Mouse (Mus musculus): ENCODE measurements at regions not wholly inside any gene's neighbourhood (a gene's known extent, or its start where the extent isn't known, plus 50 kb on each side); places are given as distances from the start of the nearest gene placed in this dataset.

DNA sequence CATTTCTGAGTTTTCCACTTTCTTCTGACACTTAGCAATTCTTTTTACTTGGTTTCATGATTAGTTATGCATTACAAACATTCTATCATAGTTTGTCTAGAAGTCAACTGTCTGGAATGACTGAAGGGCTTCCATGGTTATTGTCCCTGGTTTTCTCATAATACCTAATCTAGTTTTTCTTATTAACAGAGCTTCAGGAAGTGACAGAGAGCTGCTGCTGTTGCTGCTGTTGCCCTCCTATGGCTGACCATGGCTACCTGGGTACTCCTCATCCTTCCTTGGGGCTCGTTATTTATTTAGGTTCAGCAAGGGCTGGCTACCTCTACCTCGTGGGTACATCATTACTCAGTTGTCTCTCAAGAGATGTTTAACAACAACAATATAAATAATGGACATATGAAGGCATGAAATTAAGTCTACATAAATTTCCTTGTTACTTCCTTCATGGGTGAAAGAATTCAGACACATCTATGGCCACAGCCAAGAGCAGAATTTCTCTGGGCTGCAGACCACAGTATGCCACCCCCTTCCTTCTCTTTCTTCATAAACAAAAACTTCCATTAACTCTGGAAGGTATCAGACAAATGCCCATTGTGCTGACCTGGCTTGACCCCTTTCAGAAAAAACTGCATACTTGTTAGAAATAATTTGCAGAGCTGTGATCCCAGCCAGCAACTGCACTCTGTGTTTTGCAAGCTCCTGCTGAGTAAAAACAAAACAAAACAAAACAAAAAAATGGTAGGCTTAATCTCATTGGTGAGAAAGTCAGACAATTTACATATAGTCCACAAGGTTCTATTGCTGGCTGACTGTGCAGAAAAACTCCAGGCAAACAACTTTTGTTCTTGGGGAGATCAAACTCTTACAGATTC, 103.6 kb upstream of the Lgalsl start:
- 56% methylated on average over 2 of the region's 2 CpGs for WGBS
- no peak for ATAC-seq (ENCODE audit: low FRiP score, low read depth)
- Histone ChIP-seq H3K27ac (replicated peaks) (no peak overlapping the region), H3K4me1 (0 out of 2 replicates have a peak, but pooled peaks cover 3% of the 10 kb centered on the region), H3K9ac (replicated peaks) (no peak overlapping the region), H3K27me3 (no peaks in the 10 kb centered on the region), H3K4me3 (no peak overlapping the region), H3K36me3 (no peaks in the 10 kb centered on the region), H3K4me2 (replicated peaks) (no peak overlapping the region), H3K9me3 (no peaks in the 10 kb centered on the region)

DNA sequence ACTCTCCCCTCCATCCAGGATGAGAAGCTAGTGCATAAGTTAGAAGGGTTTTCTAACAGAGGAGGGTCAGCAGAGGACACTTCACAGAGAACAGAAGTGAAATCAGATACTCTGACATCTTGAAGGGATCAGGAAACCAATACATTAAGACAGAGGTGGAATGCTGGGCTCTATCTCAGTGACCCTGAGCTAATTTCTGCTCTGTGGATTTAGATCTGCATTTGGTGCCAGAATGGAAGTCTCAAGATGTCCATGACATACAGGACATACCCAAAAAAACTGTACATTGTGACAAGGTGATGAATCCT, 104.2 kb upstream of the Lgalsl start:
- H3K4me3 ChIP-seq: no peak overlapping the region
- no peaks in the 10 kb centered on the region for H3K9me3 ChIP-seq
- H3K27ac ChIP-seq (replicated peaks): no peak overlapping the region
- no peak overlapping the region for H3K4me2 ChIP-seq (replicated peaks)
- H3K4me1 ChIP-seq: 0 out of 2 replicates have a peak, but pooled peaks cover 3% of the 10 kb centered on the region
- H3K27me3 ChIP-seq: no peaks in the 10 kb centered on the region
- ATAC-seq (ENCODE audit: low FRiP score, low read depth): no peak
- H3K36me3 ChIP-seq: no peaks in the 10 kb centered on the region
- no peak overlapping the region for H3K9ac ChIP-seq (replicated peaks)

DNA sequence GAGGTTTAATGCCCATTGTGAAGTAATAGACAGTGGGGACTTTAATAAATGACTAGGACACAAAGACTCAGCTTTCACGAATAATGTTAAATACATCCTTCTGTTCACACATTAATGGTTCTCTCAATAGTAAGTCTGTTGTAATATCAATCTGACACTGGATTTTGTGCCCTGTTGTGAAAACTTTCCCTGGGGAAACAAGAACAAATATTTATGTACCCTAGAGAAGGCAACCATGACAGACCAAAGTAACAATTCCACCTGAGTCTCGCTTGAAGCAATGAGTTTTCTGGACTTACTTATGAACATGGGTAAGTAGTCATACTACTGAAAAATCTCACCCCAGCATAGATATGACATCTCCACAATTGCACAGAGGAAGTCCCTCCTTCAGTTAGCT, 105.1 kb upstream of the Lgalsl start:
- no peaks in the 10 kb centered on the region for H3K9me3 ChIP-seq
- H3K27me3 ChIP-seq: no peaks in the 10 kb centered on the region
- no peaks in the 10 kb centered on the region for H3K36me3 ChIP-seq
- no peak overlapping the region for H3K4me3 ChIP-seq
- no peak overlapping the region for H3K27ac ChIP-seq (replicated peaks)
- WGBS: 92% methylated on average over 2 of the region's 2 CpGs
- H3K9ac ChIP-seq (replicated peaks): no peak overlapping the region
- 0 out of 2 replicates have a peak, but pooled peaks cover 3% of the 10 kb centered on the region for H3K4me1 ChIP-seq
- ATAC-seq (ENCODE audit: low FRiP score, low read depth): no peak
- H3K4me2 ChIP-seq (replicated peaks): no peak overlapping the region

DNA sequence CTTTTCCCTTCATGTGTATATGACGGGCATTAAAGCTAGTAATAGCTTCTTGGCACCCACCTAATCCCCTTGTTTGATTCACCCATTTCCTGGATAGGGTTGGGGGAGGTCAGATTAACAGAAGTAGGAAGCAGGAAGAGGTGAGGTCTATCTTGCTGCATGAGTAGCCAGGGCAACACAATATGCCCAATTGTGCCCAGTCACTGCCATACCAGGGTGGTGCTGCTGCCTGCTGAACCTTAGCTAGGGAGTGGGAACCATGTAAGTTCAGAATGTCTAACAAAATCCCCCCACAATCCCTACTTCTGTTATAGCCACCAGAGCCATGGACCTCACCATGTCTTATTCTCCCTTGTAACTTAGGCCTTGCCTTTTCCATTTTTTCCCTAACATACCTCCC, 106.1 kb upstream of the Lgalsl start:
- Histone ChIP-seq H3K9me3 (no peaks in the 10 kb centered on the region), H3K4me1 (peaks cover 6% of the 10 kb centered on the region; the same call in 1 of the 2 replicates), H3K9ac (replicated peaks) (no peak overlapping the region), H3K4me3 (no peak overlapping the region), H3K27ac (replicated peaks) (no peak overlapping the region), H3K27me3 (no peaks in the 10 kb centered on the region), H3K4me2 (replicated peaks) (no peak overlapping the region), H3K36me3 (no peaks in the 10 kb centered on the region)
- ATAC-seq (ENCODE audit: low FRiP score, low read depth): no peak
- 91% methylated on average over 1 of the region's 1 CpGs for WGBS

DNA sequence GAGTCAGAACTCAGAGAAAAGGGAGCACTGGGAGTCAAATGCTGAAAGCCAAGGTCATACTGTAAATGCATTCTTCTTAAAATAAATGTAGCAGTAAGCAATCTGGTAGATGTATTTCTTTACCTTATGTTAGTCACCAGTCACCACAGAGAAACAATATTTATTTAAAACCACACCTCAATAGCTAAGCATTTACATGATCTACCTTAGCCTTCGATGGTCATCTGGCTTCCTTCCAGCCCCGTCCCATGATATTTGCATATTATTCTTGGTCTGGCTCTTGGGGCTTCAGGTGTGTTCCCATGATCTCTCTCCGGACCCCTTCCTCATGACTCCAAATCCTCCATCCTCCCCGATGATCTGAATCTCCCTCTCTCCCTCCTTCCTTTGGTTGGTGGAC, 107.1 kb upstream of the Lgalsl start:
- H3K9me3 ChIP-seq: no peaks in the 10 kb centered on the region
- WGBS: 93% methylated on average over 4 of the region's 4 CpGs

DNA sequence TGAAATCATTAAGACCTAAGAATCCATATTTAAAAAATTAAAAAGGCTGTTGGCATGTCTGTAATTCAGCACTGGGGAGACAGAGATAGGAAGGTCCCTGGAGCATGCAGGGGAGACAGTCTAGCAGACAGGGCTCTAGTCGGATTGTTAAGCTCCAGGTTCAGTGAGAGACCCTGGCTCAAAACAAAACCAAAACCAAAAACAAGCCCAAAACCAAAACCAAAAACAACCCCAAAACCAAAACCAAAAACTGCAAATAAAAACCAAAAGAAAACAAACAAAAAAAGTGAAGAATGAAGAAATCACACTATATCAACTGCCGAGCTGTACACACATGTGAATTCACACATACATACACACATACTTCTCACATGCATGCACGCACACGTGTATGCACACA, 108.8 kb upstream of the Lgalsl start:
- no peak overlapping the region for H3K9ac ChIP-seq (replicated peaks)
- no peak overlapping the region for H3K4me2 ChIP-seq (replicated peaks)
- 88% methylated on average over 4 of the region's 4 CpGs for WGBS
- no peak for ATAC-seq (ENCODE audit: low FRiP score, low read depth)
- no peaks in the 10 kb centered on the region for H3K36me3 ChIP-seq
- no peak overlapping the region for H3K27ac ChIP-seq (replicated peaks)
- no peaks in the 10 kb centered on the region for H3K27me3 ChIP-seq
- H3K4me3 ChIP-seq: no peak overlapping the region
- H3K4me1 ChIP-seq: peaks cover 4% of the 10 kb centered on the region; the same call in 1 of the 2 replicates
- H3K9me3 ChIP-seq: no peaks in the 10 kb centered on the region

More for the DNA sequence above, 107.1 kb upstream of the Lgalsl start:
- no peak overlapping the region for H3K4me2 ChIP-seq (replicated peaks)
- no peak for ATAC-seq (ENCODE audit: low FRiP score, low read depth)
- no peak overlapping the region for H3K9ac ChIP-seq (replicated peaks)
- H3K4me3 ChIP-seq: no peak overlapping the region
- no peaks in the 10 kb centered on the region for H3K36me3 ChIP-seq
- H3K27me3 ChIP-seq: no peaks in the 10 kb centered on the region
- peaks cover 6% of the 10 kb centered on the region; the same call in 1 of the 2 replicates for H3K4me1 ChIP-seq
- no peak overlapping the region for H3K27ac ChIP-seq (replicated peaks)

DNA sequence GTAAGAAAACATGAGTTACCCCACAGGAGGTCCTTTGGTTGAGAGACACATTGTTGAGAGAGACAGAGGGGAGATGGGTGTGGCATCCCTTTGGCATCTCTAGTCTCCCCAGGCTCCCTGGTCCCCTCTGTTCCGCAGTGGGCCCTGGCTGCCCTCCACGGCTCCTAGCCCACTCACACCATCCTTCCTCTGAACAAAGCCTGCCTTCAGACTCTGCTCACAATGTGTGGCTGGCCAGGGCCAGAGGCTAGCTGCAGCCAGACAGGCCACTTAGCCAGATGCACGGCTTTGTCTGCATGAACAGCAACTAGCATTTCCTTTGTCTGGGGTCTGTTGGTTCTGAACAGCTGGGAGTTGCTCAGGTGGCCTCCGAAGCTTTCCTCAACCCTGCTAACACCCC, 110.7 kb upstream of the Lgalsl start:
- Histone ChIP-seq H3K9me3 (no peaks in the 10 kb centered on the region), H3K36me3 (no peaks in the 10 kb centered on the region), H3K4me3 (no peak overlapping the region), H3K27ac (replicated peaks) (no peak overlapping the region), H3K9ac (replicated peaks) (no peak overlapping the region), H3K27me3 (no peaks in the 10 kb centered on the region), H3K4me2 (replicated peaks) (no peak overlapping the region), H3K4me1 (peaks cover 3% of the 10 kb centered on the region; the same call in 1 of the 2 replicates)
- peak; percentile 23; the same call in 1 of the 2 replicates for ATAC-seq (ENCODE audit: low FRiP score, low read depth)
- WGBS: 48% methylated on average over 4 of the region's 4 CpGs

DNA sequence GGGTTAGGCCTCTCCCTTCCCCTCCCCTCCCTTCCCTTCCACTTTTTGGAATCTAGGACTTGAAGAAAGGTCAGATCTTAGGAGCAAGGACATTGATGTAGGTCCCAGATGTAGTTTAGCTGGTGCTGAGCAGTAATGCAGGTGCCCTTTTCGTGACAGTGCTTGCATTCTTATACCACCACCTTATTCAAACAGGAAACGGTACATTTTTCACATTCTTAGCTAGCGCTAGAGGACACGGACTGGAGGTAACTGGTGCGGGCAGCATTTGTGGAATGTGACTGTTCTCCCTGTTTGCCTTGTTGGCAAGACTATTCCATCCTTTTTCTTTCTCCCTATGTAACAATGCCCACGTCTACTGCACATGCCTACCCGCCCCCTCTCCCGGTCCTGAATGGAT, 124.7 kb upstream of the Lgalsl start:
- no peak overlapping the region for H3K27ac ChIP-seq (replicated peaks)
- no peak overlapping the region for H3K9ac ChIP-seq (replicated peaks)
- H3K4me2 ChIP-seq (replicated peaks): no peak overlapping the region
- 0 out of 2 replicates have a peak, but pooled peaks cover 7% of the 10 kb centered on the region for H3K27me3 ChIP-seq
- WGBS: 78% methylated on average over 8 of the region's 8 CpGs
- H3K4me3 ChIP-seq: no peak overlapping the region
- H3K9me3 ChIP-seq: no peaks in the 10 kb centered on the region
- H3K4me1 ChIP-seq: no peaks in the 10 kb centered on the region
- H3K36me3 ChIP-seq: no peaks in the 10 kb centered on the region
- ATAC-seq (ENCODE audit: low FRiP score, low read depth): no peak

DNA sequence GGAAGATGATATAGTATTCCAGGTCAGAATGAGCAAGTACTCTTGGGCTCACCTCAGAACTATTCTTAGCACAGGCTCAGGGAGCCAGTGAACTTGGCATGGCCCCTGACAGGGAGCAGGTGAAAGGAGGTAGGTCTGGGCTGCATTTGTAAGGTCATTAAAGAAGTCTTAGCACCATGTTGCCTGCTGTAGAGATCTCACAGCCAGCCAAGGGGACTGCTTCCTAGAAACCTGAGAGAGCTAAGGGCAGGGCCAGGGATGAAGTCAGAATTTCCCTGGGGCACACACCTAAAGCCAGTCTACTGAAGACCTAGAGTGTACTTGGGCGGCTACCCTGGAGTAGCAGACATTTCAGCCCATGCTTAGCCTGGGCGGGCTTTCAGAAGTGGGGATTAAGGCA, 126.9 kb upstream of the Lgalsl start:
- Histone ChIP-seq H3K36me3 (no peaks in the 10 kb centered on the region), H3K4me1 (no peaks in the 10 kb centered on the region), H3K9ac (replicated peaks) (no peak overlapping the region), H3K9me3 (no peaks in the 10 kb centered on the region), H3K4me2 (replicated peaks) (no peak overlapping the region), H3K27ac (replicated peaks) (no peak overlapping the region), H3K27me3 (0 out of 2 replicates have a peak, but pooled peaks cover 7% of the 10 kb centered on the region), H3K4me3 (no peak overlapping the region)
- ATAC-seq (ENCODE audit: low FRiP score, low read depth): no peak
- WGBS: 18% methylated on average over 2 of the region's 2 CpGs

DNA sequence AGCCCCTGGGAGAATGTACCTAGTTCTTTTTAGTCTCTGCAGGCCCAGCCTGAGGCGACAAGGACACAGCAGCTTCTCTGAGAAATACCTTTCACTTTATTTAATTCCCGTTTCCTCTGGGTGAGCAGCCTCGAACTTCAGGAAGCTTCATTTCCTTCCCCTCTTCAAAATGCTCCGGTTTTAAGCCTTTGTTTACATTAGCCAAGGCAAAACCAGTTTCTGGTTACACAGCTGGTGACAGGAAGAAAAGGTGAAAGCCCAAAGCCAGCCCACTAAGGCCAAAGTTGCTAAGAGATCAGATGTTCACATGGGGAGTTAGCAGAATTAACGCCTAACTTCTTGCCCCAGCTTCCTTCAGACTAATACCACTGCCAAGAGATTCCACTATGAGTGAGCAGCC, 127.4 kb upstream of the Lgalsl start:
- ATAC-seq (ENCODE audit: low FRiP score, low read depth): no peak
- no peak overlapping the region for H3K9ac ChIP-seq (replicated peaks)
- no peak overlapping the region for H3K4me2 ChIP-seq (replicated peaks)
- no peaks in the 10 kb centered on the region for H3K9me3 ChIP-seq
- no peak overlapping the region for H3K4me3 ChIP-seq
- 14% methylated on average over 5 of the region's 5 CpGs for WGBS
- no peaks in the 10 kb centered on the region for H3K4me1 ChIP-seq
- 0 out of 2 replicates have a peak, but pooled peaks cover 7% of the 10 kb centered on the region for H3K27me3 ChIP-seq
- H3K36me3 ChIP-seq: no peaks in the 10 kb centered on the region
- no peak overlapping the region for H3K27ac ChIP-seq (replicated peaks)

DNA sequence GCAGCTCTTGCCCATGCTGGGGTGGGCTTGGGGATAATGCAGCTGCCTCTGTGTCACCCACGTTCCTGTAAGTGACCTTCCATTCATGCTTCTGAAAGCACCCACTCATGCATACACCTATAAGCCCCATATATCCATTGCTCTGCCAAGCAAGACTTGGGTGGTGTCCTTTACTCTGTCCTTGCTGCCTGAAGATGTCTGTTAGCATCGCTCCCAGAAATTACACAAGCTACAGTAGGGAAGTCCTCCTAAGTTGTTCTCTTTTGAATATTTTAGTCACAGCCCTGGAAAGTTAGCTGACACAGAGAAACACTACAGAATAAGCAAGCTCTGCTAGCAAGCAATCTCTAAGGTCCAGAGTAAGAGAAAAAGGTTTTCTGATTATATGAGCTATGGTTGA, 129.2 kb upstream of the Lgalsl start:
- Histone ChIP-seq H3K9ac (replicated peaks) (no peak overlapping the region), H3K9me3 (no peaks in the 10 kb centered on the region), H3K4me2 (replicated peaks) (no peak overlapping the region), H3K27me3 (0 out of 2 replicates have a peak, but pooled peaks cover 7% of the 10 kb centered on the region), H3K4me1 (no peaks in the 10 kb centered on the region), H3K4me3 (no peak overlapping the region), H3K27ac (replicated peaks) (no peak overlapping the region), H3K36me3 (no peaks in the 10 kb centered on the region)
- WGBS: 58% methylated on average over 2 of the region's 2 CpGs
- no peak for ATAC-seq (ENCODE audit: low FRiP score, low read depth)

DNA sequence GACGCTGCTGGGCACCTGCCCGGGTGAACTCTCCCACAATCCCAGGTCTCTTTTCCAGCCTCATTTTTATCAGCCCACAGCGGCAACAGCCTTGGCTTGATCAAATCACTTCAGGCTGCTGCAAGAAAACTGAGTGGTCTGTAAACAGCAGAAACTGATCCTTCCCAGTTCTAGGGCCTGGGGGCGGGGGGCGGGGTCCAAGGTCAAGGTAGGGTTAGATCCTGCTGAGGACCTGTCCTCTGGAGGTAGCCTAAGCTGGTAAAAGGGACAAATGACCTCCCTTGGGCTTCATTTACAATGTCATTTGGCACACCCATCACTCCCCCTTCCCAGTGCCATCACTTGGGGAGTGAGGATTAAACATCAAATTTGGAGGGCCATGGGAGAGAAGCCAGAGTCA, 129.9 kb upstream of the Lgalsl start:
- Histone ChIP-seq H3K36me3 (no peaks in the 10 kb centered on the region), H3K4me1 (no peaks in the 10 kb centered on the region), H3K27me3 (0 out of 2 replicates have a peak, but pooled peaks cover 7% of the 10 kb centered on the region), H3K4me3 (no peak overlapping the region), H3K9ac (replicated peaks) (no peak overlapping the region), H3K27ac (replicated peaks) (no peak overlapping the region), H3K9me3 (no peaks in the 10 kb centered on the region), H3K4me2 (replicated peaks) (no peak overlapping the region)
- no peak for ATAC-seq (ENCODE audit: low FRiP score, low read depth)
- 61% methylated on average over 5 of the region's 5 CpGs for whole genome bisulfite sequencing
